Mouse (Mus musculus) T-helper 17 cell (primary cell): Measurements from ENCODE around the gene Sbsn.

ENCODE experiments used
- in situ Hi-C, 2 experiments: fragments of 300-600 bp; cut with MboI, MseI; formaldehyde crosslinking; loops; 1 replicate in 1 of 2; 2 replicates in 1 of 2; pipeline ENCODE4 v1.15.1; 2025; ENCODE audit warnings: high pct_unique_total_duplicates in 2 of 2

Sbsn gene

DNA sequence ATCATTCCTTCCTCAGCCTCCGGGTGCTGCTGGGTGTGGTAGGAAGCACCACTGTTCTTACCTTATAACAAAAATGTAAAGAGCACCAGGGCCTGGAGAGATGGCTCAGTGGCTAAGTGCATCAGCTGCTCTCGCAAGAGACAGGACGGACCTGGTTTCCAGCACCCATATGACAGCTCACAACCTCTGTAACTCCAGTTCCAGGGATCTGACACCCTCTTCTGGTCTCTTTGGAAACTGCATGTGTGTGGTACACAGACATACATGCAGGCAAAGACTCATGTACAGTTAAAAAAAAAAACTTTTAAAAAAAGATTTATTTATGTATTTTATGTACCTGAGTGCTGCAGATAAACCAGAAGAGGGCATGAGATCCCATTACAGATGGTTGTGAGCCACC is 52.0 kb downstream of the Sbsn start:
- in situ Hi-C loops: no loop called here

GRCm38 (mm10) chr7:30804026-30804715 is 52.9 kb downstream of the Sbsn start:
- in situ Hi-C loops: no loop called here
